Mouse (Mus musculus) kidney, adult 11 months (tissue): ENCODE results near the gene Gm49601.

ENCODE experiments used
- DNase-seq: peaks from one replicate; pipeline ENCODE4 v3.0.0; 2022

The Gm49601 gene

DNA sequence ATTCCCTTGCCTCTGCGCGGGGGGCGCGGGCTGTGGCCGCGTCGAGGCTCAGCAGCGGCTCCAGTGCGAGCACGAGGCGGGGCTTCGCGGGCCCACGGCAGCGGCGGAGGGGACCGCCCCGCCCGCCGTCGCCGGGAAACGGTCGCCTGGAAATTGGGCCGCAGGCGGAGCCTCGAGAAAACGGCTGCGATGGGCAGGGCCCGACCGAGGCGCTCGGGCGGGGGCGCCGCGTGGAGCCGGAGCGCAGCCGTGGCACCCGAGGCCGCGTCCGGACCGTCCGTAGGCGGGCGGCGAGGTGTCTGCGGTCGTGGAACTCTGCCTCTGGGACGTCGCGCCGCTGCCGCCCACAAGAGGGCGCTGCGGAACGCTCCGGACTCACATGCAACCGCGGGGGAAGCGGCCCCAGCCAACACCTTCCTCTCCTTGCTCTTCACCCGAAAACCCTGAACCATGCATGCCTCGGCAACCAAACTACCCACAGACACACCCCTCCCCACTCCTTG, at the start of gene Gm49601:
Gm49601 (minus strand) TSS at position 52 of the 503 bp plus-strand sequence.
- DNase-seq, result peak; percentile 63

DNA sequence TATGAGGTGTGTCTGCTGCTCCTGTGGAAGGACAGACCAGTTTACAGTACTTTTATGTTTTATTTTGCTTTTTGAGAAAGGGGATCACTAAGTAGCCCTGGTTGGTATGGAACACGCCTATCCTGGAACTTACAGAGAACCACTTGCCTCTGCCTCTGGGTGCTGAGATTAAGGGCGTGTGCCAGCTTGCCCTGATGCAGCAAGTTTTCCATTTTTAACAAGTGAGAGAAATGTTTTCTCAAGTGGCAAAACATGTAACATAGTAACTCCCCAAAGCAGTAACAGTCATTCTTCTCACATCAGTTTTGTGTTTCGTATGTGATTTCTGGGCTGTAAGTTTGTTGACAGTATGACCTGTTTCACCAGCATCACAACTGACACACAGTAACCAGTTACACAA, 46.8 kb upstream of the Gm49601 start:
- DNase-seq, result no peak

DNA sequence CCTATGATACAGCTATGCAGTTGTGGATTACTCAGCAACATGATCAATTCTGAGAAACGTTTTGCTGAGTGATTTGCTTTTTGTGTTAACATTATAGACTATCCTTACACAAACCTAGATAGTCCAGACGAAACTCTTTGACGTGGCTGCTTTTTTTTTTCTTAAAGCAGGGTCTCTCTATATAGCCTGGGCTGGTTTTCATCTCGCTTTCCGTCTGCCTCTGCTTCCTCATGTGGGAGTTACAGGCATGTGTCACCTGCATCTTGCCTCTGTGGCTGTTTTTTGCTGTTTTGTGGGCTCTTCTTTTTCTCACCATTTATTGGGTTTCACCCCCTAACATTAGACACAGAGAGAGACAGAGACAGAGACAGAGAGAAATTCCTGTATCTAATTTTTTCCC, 45.8 kb upstream of the Gm49601 start:
- DNase-seq, result no peak

DNA sequence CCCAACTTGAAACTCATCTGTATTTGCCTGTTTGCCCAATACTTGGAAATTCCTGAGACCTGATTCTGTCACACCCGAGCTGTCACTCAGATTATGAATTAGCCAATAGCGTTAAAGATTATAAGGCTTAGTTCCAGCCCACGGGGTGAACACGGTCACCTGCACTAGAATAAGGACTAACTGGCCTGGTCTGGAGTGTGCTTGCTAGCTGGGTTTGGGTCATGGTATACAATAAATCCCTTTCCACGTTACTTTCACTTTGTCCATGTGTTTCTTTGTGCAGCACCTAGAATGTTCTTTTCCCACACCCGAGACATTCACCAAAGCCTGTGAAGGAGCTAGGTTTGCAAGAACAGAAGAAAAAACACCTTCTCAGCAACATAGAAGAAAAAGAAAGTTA, 43.7 kb upstream of the Gm49601 start:
- DNase-seq, result no peak

DNA sequence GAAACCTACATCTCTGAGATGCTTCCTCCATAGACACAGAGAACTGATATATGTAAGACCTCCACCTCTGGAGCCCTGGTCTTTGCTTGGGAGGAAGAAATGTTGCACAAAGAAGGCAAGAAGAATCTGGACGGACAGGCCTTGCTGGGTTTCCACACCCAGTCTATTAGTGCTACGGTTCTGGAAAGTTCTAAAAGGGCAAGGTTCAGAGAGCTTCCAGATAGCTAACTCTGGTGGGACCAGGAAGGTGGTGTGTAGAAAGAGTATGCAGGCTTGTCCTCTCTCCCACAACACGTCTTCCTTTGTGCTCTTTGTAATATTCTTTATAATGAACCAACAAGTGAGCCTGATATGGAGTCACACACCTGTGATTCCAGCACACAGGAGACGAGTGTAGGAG, 32.4 kb upstream of the Gm49601 start:
- no peak for DNase-seq

DNA sequence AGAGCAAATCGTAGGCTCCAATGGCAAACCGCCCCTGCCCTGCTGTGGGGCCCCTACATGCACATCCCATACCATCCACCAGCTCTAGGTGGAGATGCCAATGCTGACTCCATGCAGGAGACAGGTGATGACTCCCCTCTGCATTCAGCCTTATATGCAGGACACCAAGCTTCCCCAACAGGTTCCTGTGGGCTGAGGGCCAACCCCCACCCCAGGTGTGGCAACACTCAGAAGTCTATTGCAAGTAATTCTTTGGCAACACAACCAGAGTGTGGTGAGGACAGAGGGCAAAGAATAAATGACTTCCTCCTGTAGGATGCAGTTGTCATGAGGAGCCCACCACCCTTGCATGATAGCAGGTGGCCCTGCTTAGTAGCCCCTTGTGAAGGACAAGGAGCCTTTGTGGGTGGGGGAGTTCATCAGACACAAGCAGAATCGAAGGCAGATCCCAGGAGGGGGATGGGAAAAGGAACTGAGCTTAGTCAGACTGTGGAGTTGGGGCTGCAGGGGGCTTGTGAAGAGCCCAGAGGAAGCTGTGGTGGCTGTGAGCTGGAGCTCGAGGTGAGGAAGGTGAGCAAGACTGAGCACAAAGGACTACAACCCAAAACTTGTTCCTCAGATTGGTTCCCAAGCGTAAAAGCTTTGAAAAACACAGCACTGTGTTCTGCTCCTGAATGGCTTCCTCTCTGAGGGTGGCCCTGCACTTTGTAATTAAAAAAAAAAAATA, 29.3 kb upstream of the Gm49601 start:
- DNase-seq, result no peak

DNA sequence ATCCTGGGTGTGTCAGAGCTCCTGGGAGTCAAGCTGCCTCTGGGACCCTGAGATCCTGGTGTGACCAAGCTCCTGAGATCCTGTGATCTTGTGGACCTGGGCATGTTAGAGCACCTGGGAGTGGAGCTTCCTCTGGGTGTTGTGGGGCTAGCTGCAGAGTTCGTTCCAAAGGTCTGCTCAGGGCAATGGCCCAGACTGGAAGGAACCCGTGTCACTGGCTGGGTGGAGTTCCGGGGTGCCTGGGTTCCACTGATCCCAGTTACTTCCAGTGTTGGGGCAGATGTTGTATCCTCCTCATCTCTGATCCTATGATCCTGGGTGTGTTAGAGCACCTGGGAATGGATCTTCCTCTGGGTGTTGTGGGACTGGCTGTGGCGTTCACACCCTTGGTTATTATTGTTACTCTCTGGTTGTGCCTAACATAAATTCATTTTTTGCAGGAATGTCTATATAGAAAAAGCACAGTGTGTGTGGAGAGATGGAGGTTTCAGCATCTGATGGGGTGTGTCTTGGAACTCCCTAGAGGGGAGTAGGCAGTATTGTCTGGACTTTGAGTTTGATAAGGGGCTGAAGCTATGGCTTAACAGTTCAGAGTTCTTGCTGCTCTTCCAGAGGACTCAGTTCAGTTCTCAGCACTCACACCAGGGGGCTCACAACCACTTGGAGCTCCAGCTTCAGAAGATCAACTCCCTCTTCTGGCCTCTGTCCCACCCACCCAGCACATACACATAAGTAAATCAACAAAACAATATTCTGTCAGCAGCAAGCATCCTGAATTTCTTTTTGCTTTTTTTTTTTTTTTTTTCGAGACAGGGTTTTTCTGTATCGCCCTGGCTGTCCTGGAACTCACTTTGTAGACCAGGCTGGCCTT, 27.3 kb upstream of the Gm49601 start:
- no peak for DNase-seq

DNA sequence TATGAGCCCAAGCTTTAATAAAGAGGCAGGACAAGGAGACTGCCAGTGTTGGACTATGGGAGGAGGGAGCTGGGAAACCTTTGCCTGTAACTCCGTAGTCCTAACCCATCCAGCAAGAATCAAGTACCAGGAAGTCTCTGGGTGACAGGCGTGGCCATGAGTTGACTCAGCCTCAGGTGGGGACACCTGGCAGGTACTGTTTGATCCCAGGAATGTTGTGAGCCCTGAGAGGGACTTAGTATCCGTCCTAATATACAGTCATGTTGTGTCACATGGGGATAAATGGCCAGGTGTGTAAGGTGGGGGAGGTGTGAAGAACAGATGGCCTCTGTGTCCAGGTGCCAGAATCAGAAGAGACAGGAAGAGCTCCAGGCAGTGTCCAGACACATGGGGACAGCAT, 22.9 kb upstream of the Gm49601 start:
- no peak for DNase-seq

DNA sequence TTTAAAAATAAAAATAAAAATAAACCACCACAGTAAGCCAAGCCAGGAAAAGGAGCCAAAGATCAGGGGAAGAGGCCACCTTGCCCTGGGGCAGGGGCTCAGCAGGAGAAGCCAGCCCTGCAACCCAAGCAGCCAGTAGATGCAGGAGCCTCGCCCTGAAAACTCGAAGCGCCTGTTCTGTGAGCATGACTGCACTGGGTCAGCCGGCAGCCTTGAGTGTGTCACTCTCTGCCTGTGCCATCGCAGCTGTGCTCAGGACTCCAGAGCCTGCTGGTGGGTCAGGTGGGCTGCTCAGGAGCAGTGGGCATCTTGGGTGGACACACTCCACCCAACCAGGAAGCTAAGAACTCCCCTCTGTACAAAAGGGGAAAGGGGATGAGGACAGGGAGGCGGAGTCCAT, 19.1 kb upstream of the Gm49601 start:
- no peak for DNase-seq

DNA sequence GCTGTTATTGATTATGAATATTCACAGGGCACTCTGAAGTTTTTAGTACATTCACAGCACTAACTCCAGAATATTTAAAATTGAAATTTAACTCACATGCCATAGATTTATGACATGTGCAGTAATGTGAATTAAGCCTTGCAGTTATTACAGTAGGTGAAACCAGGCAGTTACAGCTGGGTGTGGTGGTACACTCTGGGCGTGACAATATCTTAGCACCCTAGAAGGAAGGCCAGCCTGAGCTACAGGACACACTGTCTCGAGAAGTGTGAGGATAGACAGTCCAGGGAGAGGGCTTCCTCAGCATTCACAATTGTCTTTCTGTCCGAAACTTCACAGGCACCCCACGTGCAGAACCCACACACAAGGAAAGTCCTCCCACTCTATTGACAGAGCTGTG, 18.3 kb upstream of the Gm49601 start:
- no peak for DNase-seq

DNA sequence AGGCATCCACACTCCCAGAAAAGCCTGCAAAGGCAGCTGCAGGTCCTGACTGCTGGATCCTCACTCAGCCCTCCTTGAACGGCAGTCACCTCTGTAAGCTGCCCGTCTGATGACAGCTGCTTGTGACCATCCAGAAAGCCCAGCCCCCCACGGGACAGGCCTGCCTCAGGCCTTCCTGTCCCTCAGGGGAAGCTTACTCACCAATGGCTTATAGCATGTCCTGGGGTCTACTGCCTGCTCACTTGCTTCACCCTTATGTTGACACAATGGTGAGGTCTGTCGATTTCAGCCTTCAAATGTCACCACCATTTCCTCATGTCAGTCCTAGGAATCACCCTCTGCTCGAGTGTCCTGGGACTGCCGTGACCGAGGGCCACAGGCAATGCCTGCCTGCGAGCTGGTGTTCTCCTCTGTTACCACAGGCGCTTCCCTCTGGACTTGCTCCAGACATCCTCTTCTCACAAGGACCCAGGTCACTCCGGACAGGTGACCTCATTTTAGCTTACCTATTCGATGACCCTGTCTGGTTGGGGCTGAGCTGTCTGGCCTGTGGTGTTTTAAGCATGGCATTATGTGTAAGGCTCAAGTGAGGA, 17.3 kb upstream of the Gm49601 start:
- no peak for DNase-seq

DNA sequence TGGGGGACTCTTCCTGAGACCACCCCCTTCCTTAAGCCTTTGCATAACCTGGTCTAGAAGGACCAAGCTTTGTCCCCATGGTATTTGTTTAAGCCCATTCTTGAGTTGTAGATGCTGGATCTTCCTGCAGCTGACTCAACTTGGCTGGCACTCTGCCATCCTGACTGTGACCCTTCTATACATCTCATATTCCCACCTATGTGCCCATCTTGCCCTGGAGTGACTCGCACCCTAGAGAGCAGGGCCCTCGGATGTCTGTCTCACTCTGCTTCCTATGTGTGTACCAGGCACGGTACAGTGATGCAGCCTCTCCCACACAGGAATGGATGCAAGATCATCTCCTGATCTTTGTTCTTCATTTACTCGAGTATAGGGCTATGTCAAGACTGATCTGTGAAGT, 16.7 kb upstream of the Gm49601 start:
- no peak for DNase-seq

DNA sequence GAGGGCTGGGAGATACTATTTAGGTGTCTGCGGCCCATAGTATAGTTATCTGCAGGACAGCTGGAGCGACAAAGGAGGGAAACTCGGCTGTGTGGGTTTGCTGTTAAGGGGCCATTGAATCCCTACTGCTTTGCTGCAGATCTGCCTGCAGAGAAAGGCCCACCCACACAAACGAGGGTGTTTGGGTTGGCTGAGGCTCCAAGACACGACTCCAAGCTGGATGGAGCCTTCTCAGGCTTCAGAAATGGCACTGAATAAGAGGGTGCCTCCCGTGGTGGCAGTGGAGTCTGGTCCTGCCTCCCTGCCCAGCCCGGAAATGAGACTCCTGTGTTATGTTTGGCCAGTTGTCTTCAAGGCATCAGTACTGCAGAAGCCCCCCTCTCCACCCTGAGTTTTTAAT, 16.1 kb upstream of the Gm49601 start:
- no peak for DNase-seq

DNA sequence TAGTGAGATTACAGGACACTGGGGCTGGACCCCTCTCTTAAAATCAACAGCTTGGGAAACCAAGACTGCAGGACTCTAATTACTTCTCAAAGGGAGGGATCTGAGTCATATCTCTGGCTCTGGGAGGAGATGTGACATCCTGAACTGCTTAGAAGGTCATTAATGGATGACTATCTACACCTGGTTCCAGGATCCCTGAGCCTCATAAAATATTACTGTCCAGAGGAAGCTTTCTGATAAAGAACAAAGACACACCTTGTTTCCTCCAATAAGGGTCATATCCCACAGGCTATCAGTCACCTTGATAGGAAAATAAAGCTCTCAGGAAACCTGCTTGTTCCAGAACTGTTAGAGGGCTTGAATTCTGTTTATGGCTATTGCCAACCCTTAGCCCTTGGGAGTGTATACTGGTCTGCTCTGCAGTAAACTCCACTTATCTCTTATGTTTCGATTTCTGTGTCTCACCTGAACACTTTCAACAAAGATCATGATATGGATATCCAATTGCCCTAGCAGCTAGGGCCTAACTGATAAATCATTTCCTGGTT, 13.2 kb upstream of the Gm49601 start:
- no peak for DNase-seq

DNA sequence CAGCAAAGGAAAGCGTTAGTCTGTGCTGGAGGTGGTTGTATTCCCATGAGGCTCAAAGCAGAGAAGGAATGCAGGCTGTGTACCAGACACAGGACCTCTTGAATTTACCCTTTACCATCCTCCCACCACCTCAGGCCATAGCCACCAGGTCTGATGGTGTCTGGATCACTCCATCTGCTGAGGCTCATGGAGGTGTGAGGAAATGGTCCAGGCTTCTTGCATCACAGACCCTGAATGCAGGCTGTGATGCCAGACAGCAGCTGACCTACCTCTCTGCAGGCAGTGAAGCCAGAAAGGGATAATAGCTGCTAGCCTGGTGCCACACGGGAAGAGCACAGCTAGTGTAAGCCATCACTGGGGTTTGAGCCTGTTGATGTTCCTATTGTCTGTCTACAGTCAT, 12.2 kb upstream of the Gm49601 start:
- DNase-seq, result no peak

DNA sequence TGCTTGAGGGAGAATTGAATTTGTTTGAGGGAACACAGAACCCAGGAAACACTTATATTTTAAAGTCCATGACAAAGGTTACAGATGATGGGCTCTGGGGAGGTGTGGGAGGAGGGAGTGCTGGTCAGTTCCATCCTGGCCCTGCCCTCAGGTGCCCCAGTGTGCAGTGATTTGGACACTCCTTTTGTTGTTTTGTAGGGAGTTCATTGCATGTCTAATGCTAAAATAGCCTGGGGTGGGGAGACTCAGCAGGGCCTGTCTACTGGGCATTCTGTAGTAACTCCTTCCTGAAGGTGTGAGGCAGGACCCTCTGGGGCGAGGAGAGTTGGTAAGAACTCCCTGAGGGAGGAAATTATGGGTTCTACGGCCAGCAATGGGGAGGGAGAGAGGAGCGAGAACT, 10.6 kb upstream of the Gm49601 start:
- no peak for DNase-seq

DNA sequence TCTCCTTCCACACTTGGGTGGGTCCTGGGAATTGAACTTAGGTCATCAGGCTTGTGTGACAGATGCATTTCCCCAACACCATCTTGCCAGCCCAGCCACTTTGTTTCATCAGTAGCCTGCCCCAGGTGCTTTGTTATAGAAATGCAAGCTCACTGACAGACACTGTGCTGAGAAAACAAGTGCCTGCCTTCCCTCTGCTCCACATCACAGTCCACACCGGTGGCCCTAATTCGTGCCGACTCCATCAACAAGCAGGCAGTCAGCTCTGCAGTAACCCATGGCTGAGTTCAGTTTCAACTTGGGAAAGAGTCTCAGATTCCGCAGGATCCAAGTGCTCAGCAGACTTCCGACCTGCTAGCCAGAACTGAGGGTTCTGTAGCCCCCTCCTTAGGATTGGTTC, 10.2 kb upstream of the Gm49601 start:
- DNase-seq, result no peak

DNA sequence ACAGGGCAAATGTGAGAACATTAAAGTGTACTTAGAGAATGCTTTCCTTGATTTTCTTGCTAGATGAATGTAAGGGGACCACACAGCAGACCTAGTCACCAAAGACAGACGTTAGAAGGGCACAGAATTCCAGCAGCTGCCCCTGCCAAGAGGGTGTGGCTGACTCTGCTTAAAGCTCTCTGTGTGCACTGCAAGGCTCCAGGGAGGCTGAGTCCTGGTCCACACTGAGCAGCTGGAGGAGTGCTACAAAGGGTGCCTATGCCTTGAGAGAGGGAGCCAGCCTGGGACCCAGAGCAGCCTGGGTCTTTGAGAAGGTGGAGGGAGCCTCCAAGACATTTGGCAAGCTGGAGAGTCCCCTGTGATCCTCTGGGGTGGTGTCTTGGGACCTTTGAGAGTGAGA, 7.1 kb upstream of the Gm49601 start:
- no peak for DNase-seq

DNA sequence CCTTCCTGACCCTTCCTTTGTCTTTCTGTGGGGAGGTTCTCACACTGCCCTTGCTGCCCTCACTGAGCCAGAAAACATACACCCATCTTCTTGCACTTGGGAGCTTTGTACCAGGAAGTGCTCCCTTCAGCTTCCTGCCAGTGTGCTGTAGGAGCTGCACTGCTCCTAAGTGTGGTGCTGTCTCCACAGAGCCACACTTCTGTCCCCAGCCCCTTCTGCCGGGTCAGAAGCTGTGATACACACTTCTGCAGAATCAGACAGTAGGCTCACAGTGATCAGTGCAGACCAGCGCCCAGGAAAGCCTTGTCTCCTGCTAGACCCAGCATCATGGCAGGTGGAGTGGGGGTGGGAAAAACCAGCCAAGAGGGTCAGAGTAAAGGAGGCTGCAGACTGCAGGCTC, 6.6 kb upstream of the Gm49601 start:
- DNase-seq, result no peak

DNA sequence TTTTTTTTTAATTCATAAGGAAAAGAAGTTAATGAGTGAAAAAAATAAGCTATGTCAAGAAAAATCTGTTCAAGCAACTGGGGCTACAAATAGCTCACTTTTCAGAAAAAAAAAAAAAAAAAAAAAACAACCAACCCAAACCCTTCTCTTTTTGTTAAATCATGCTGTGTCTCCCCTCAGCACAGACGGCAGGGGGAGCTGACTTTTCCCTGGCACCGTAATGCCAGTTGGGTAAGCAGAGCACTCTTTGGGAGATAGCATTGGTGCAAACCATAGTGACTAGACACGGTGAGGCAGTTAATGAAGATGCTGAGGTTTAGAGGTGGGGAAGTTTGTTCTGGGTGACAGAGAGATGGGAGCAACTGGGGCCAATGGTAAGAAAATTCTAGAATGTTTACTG, 5.8 kb upstream of the Gm49601 start:
- no peak for DNase-seq

DNA sequence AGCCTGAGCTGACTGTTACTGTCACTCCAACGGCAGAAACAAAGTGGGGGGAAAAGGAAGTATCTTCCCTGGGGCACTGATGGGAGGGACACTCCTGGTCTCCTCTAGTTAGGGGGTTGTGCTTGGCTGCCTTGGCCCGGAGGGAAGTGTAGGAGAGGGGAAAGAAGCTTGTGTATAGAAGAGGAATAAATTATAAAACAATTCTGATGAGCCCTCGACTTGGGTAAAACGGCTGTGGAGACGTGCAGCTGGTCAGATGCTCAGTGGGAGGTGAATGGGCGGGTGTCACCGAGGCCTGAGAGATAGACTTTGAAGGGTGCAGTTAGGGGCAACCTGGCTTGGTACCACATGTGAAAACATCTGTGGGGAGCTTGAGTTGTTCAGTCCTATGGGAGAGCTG, 4.9 kb upstream of the Gm49601 start:
- DNase-seq, result no peak

DNA sequence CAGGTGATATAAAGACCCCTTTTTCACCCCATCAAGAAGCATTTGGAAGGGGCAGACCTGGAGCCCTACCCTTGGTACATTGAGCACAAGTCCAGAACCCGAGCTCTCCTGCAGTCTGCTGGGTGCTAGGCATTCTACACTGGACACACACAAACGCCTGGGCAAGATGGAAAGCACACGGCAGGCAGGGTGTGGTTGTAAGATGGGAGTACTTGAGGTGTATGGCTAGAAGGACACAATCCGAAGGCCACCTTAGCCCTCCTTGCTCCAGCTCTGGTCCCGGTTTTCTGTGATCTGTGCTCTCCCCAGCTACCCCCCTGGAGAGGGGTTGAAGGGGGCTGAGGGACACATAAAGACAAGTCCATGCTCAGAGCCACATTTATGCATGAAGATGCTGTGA, 4.1 kb upstream of the Gm49601 start:
- no peak for DNase-seq

DNA sequence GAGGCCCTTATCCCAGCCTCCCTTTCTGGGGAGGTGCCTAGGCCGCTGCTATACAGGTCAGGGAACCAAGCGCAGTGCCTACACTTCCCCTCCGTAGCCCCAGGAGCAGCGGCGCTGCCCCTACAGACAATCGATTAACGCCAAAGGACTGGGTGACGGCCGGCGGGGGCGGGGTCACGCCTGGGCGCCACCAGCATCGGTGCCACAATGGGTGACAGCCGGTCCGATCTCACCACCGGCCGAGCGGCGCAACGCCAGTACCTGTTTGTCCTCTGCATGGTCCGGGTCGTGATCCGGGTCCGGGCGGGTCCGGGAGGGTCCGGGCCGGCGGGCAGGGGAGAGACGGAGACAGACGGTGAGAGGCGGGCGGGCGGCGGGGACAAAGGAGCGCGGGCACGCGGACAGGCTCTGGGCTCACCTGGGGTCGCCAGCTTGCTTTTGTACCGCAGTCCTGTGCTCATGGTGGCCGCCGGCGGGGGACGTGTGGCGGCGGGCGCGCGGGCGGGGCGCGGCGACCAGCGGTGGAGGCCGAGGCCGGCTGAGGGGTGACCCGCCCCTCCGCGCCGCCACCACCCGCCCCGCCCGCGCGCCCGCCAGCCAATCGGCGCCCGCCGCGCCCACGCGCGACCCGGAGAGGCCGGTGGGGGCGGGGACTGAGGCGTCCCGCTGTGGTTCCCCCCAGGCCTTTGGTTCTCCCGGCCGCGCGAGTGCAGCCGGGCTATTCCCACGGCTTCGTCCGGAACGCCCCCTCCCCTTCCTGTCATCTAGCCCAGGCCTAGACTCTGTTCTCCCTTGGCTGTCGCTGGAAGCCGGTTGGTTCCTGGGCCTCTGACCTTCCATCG, 3.4 kb upstream of the Gm49601 start, which contains the start of gene Sept5:
Sept5 (minus strand) TSS at position 565 of the 842 bp plus-strand sequence.
- DNase-seq, result peak; percentile 26
